Mouse (Mus musculus): ENCODE measurements around the gene Gm20547.
A peak's percentile ranks its signal among the peaks of the same experiment; 100 is the strongest.

DNA sequence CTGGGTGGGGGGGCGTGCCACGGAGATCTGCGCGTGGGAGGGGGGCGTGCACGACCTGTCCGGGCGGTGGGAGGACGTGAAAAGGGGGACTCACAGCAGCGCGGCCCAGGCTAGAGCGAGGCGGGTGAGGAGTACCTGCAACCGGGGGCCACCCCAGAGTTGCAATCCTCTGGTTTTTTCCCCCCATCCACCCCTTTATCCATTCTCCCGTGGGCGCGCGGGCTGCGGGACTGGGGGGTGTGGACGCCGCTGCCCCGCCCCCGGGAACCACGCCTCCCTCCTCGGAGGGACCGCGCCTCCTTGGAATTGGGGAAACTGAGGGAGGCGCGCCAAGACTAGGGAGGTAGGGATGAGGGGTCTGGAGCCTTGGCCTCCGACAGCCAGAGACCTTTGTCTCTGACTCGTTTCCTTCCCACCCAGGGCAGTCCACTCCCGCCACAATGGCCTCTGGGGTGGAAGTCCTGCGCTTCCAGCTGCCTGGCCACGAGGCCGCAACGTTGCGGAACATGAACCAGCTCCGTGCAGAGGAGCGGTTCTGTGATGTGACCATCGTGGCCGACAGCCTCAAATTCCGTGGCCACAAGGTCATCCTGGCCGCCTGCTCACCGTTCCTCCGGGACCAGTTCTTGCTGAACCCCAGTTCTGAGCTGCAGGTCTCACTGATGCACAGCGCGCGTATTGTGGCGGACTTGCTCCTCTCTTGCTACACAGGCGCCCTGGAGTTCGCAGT lies 13.1 kb upstream of the Gm20547 start:
- TF ChIP-seq CTCF (IDR thresholded peaks at IDR 0.05; ENCODE audit: borderline replicate concordance, extremely low read depth, insufficient read depth, insufficient read length): no peak
- TF ChIP-seq POLR2A (IDR thresholded peaks at IDR 0.05; ENCODE audit: borderline replicate concordance, extremely low read depth, insufficient read depth, insufficient read length, poor library complexity, severe bottlenecking): 0 out of 2 replicates have a peak, but pooled peaks have one; percentile 3

Measured in brain, embryonic 14.5 days (tissue).